Mouse (Mus musculus) adrenal gland, postnatal 14 days (tissue): ENCODE data around the gene Flad1. TPM values are rescaled to one million over a fixed set of nuclear protein-coding genes. Genes with fewer than 3 reads are reported as not detected.
"Not testable (repeated sequence)": the region's sequence is repeated elsewhere in the genome, so short reads cannot be mapped to it uniquely, and the experiment has no call there.

Source experiments
- DNase-seq: peaks from one replicate; pipeline ENCODE4 v3.0.0; 2021; ENCODE audit warnings: mixed read lengths
- total RNA-seq: library from RNA; stranded (reverse); gene quantifications from 2 replicates; pipeline ENCODE4 v1.2.3, GENCODE M21; 2021

The Flad1 gene
- total RNA-seq, 1 experiment from 2014 or later: 42.2 TPM

DNA sequence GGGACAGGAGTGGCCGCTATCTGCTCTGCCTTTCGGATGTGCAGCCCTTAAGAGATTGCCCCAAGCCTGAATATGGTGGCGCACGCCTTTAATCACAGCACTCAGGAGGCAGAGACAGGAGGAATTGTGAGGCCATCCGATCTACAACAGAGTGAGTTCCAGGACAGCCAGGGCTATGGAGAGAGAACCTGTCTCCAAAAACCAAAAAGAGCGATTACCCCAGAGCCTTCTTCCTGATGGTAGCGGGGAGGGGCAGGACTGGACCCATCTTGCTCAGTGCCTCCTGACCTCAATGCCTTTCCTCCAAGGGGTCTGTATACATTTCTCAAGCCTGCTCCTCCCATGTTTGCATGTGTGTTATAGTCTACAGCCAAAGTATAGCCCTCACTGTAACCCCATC is 17.4 kb upstream of the Flad1 start:
- DNase-seq: not testable (repeated sequence)

DNA sequence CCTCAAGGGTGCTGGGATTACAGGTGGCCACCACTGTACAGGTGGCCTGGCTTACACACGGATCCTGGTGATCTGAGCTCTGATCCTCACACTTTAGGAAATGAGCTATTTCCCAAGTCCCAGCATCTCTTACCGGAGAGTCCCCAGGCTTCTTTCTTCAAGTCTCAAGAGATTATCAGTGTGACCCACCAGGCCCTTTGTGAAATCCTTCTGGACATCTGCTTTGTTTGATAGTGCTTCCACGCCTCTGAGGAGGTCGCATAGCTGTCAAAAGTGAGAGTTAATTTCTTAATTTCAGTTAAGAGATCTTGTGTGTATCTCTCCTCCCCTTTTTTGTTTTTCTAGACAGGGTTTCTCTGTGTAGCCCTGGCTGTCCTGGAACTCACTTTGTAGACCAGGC is 14.2 kb upstream of the Flad1 start:
- no peak for DNase-seq

DNA sequence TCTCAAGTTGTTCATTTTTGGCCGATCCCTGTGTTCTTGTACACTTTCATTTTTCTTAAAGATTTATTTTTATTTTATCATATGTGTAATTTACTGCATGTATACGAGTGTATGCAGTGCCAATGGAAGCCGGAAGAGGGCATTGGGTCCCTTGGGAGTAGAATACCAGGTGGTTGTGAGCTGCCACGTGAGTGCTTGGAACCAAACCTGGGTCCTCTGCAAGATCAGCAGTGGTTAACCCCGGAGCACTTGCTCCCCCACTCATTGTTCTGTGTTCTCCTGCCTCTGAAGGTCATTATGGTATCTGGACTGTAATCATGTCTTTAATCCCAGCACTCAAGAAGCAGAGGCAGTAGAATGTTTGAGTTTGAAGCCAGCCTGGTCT is 13.5 kb upstream of the Flad1 start:
- DNase-seq: no peak

DNA sequence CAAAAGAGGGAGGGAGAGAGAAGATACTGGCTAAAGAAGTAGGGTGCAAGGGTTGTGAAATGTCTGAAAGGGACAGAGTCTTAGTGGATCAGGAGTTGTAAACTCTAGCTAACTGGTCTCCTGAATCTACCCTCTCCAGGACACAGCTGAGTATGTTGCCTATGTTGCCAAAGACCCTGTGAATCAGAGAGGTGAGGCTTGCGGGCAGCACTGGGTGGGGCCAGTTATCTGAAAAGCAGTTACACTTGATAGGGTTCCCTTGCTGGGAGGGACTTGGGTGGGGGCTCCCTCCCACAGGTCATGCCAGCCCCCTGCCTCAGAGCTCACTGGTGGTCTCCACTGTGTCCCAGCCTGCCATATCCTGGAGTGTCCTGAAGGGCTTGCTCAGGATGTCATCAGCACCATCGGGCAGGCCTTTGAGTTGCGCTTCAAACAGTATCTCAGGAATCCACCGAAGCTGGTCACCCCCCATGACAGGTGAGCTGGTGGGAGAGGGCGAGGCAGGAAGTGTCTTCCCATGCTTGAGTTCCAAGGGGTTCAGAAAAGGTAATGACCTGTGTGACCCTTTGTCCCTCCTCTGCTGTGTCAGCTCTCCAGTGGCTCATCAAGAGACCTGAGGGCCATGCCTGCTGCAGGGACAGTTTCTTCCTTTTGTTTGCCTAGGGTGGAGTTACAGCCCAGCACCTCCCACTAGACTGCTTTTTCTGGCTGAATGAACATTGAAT is 12.9 kb upstream of the Flad1 start:
- no peak for DNase-seq

DNA sequence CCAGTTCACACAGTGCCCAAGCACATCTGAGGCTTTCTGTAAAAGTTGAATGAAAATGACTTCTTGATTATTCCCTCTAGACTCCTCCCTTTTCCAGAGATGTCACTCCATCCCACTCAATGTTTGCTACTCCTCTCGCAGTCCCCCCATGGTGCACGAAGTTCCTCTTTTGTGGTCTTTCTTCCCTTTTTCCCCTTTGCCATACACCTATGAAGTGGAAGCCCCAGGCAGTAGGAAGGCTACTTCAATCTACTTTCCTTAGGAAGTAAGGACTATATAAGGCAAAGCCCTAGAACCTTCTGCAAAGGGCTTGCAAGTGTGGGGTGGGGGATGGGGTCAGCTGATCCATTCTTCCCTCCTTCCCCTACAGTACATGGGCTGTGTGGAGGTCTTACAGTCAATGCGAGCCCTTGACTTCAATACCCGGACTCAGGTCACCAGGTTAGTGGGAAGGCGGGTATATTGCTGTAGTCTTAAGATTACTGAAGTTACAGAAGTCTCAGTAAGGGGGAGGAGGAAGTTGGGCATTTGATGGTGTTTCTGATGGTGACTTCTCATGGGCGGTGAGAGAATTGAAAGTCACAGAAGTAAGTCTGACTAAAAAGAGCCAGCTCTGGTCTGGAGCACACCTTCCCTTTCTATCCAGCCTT is 11.0 kb upstream of the Flad1 start:
- DNase-seq: no peak

DNA sequence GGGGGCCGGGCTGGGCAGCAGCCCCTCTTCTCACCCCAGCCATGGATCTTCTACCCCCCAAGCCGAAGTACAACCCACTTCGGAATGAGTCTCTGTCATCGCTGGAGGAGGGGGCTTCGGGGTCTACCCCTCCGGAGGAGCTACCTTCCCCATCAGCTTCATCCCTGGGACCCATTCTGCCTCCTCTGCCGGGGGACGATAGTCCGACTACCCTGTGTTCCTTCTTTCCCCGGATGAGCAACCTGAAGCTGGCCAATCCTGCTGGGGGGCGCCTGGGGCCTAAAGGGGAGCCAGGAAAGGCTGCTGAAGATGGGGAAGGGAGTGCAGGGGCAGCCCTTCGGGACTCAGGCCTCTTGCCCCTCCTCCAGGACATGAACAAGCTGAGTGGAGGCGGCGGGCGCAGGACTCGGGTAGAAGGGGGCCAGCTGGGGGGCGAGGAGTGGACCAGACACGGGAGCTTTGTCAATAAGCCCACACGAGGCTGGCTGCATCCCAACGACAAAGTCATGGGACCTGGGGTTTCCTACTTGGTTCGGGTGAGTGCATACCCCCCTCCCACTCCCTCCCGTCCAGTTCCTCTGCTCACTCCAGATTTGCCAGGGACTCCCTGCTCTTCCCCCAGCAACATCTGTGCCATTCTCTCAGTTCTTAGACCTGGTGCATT is 10.3 kb upstream of the Flad1 start:
- peak; percentile 31 for DNase-seq

DNA sequence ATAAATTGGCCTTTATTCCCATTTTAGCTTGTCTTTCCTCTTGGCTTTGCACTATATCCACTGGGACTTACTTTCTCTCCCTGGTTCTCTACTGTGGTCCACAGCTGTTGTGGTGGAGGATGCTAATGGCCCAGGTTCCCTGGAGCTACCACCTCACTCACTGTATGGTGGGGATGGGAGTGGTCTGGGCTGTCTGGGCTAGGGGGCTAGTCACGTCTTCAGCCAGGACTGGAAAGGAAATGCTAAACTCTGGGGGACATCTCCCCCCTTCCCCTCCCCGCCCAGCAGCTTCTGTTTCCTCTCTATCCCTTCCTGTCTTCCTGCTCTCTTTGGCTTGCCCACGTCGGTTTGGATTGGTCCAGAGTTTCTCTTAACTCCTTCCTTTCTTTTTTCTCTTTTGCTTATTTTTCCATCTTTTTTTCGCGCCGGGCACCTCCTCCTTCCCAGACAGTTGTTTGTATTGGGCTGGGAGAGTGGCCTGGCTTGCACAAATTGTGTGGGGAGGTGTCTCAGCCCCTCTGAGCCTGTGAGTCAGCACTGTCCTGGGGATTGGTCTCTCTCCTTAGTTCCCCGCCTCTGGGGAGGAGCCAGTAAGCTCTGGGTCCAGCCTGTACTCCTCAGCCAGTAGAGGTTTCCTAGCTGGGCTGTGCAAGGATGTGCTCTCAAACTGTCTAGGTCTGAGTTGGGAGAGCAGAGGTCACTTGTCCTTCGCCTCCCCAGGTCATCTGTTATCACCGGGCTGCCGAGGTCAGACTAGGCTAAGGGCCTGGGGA is 9.5 kb upstream of the Flad1 start:
- DNase-seq: peak; percentile 91

DNA sequence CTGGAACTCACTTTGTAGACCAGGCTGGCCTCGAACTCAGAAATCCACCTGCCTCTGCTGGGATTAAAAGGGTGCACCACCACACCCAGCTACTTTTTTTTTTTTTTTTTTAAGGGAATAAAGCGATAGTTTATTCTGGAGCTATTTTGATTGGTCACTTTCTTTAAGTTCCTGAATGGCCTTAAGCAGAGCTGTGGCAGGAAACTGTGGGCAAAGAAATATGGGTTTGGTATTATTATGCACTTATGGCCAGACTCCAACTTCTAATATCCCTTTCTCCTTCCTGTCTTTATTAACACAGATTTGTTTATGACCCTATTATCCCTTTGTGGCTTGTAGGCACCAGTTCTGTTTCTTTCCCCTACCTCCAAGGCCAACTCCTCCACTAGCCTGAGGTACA is 8.8 kb upstream of the Flad1 start:
- DNase-seq: no peak

DNA sequence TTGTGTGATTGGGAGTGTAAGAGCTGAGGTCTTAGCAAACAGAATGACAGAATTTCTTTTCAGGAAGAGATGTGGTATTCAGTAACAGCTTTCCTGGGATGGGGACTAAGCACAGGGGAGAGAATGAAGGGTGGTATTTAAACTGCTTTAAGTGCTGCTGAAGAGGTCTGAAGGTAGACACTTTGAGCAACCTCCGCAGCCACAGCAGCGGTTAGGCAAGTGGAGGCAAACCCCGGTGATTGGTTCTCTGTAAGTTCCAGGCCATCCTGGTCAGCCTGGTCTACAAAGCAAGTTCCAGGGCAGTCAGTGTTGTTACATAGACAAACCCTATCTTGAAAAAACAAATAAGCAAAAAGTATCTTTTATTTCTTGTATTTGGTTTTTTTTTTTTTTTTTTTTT is 8.3 kb upstream of the Flad1 start:
- no peak for DNase-seq

DNA sequence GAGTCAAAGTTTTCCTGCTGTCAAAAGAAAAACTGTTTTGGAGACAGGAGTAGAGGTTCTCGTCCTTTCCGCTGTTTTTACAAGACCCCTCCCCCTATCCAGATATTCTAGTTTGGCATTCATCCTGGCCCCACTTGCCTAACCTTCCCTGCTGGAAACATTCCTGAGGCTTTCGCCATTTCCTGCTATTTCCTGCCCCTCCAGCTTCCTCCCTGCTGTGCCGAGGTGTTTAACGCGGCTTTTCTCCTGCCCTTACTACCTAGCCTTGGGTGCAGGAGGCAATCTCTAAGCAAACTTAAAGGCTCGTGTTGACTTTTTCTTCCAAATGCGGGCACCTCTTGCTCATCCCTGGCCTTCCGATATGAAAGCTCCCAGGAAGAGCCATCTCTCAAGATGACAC is 7.9 kb upstream of the Flad1 start:
- peak; percentile 79 for DNase-seq

DNA sequence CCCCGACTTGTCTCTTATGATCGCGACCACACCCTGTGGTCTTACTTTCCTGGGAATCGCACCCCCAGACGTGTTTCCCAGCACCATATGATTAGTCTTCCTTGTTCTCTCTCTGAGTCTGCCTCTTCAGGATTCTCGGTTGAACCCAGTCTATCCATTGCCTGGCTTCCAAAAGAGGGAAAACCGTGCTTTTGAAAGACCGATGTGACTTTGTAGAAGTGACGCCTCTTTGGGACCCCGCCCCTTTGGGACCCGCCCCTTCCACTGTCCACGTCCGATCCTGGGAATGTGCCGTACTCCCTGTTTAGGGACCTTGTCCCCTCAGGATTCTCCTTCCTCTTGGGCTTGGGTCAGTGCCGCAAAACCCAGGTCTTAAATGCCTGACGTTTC is 7.2 kb upstream of the Flad1 start:
- DNase-seq: peak; percentile 93

DNA sequence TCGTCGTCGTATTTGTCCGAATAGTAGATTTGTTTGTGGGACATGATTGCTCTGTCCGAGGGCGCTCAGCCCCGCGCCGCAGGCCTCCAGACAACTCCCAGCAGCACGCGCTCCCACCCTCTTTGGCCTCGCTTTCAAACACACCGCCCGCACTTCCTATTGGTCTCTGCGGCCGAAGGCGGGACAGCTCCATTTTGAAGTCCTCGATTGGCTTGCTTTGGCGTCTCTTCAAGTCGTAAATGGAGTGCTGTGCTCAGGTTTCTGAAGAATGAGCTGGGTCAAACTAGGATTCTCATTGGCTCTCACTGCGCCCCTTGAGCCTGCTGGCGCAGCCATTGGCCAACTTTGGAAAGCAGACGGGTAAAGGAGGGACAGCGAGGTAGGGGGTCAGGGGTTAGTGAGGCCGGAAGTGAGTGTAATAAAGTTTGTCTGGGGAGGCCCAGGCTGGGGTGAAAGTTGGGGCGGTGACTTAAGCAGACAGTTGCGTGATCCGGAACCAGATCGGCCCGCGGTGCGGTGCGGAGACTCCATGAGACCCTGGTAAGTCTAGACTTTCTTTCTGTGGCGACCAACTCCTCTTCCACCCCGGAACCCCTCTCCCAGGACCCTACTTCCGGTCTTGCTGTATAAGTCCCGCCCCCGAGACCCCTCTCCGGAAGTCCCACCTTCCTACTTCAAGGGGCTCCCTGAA is 6.6 kb upstream of the Flad1 start, which contains the start of the genes Cks1b and Shc1:
Gene Cks1b (minus strand): TSS at position 214 of the 691 bp plus-strand sequence.
Gene Shc1 (plus strand): TSS at position 274 of the 691 bp plus-strand sequence.
- peak; percentile 95 for DNase-seq

DNA sequence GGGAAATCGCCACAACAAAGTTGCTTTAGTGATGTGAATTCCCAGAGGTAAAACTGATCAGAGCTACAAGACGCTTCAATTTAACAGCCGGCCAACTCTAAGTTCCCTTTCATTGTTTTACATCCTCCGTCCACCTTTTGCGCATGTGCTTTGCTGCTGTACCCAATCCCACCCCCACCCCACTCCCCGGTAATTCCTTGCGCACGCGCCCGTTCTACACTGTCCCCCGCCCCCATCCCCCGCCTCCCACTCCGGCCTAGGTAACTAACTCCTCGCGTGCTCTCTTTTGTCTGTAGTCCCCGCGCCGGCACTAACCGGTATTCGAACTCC is 6.1 kb upstream of the Flad1 start:
- DNase-seq: no peak

DNA sequence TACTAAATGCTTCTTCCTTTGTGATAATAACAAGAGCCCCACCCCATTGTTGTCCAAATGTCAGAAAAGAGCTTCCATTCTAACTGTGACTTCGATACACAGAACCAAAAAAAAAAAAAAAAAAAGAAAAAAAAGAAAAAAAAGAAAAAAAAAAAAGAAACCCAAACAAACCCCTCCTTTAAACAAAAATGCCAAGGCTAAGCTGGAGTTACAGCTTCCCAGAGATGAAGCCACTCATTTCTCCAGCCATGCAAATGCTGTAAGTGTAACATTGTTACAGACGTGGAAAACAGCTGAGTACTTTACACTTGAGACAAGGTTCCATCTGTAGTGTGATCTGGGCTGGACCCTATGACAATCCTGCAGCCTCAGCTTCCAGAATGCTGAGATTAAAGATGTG is 5.5 kb upstream of the Flad1 start:
- DNase-seq: no peak

DNA sequence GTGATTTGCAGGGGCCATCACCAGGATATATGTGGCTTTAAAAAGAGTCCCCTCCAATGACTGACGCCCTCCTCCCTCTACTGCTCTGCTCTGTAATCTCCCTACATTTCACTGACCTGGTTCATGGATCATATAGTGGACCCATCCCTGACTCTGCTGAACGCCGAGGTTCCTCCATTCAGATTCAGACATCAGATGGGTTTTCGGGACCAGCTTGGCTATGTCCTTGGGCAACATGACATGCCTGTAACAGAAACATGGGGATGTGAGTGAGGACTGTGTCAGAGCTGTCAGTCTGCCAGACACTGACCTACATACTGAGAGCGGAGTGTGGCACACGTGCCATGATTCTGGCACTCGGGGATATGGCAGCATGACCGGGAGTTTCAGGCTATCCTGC is 4.5 kb upstream of the Flad1 start:
- DNase-seq: no peak

DNA sequence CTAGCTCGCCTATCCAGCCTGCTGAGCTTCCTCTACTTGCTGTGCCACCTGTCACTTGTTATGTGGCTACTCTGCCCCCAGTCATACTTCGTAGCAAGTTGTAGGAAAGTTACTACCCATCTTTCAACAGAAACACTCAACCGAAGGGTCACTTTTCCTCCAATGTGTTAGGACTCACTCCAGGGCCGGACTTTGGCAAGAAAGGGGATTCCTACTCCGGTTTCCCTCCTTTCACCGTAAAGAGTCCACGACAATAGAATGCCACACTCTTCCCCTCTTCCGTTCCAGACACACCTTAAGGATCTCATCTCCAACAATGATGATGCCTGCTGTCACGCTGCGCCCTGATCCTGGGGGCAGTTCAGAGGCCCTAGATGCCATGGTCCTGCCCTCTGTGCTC is 806 bp downstream of the Flad1 start:
- no peak for DNase-seq

DNA sequence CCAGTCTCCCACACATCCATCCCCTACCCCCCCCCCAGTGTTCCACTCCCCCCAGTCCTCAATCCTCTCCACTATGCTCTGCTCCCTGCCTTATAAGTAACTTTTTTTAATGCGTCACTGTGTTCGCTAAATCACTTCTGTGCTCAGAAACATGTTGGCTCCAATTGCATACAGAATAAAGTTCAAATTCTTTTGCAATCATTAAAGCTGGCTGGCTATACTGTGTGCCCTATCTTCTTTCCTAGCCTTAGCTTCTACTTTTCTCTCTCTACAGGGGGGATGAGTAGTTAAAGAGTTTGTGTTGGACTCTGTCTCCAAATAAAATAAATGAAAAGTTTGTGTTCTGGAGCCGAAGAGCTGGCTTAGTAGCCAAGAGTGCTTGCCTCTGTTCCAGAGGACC is 2.0 kb downstream of the Flad1 start:
- no peak for DNase-seq

DNA sequence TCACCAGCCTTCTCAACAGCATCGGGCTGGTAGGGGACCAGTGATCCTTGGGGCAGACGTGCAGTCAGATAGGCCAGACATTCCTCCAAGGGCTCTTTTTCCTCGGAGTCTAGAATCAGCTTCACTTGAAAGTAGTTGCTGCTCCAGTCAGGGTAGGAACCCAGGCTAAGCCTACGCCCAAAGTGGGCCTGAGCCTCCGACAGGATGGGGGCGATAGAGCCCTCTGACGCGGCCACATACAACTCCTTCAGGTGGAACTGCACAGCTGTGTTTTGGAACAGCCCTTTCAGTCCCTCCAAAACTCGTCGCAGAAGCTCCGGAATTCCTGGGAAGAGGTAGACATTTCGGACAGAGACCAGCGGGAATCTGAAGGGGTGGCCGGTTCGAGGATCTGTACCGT is 3.2 kb downstream of the Flad1 start:
- no peak for DNase-seq

DNA sequence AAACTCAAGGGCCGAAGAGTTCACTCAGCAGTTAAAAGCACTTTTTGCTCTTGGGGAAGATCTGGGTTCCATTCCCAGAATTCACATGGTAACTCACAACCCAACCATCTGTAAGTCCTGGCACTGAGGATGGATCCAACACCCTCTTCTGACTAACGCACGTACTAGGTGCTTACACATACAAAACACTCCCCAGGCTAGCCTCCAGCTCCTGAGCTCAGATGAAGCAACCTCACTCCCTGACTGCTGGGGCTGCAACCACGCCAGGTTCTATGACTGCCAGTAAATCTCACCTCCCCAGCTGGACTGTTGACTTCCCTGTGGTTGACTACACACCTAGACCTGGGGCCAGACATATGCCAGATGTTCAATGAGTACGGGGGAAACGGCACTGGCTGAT is 4.8 kb downstream of the Flad1 start:
- no peak for DNase-seq

DNA sequence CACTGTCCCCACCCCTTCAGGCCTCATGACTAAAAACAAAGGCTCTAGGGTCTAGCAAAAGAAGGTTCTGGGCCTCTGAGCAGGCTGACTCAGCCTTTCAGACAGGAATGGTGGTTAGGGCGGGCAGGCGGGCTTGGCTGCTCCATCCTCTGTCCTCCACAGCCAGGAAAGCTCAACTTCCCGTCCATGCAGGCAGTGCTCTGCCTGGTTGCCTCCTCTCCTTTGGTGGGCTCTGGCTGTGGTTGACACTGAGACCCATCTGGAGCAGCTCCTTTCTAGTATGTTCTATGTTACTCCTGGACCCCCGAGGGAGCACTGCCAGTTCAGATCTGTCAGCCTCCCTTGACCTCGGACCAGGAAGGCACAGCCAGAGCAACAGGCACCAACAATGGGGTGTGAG is 9.0 kb downstream of the Flad1 start, which contains the start of gene Lenep:
Gene Lenep (minus strand): TSS at position 101 of the 400 bp plus-strand sequence.
- DNase-seq: no peak

DNA sequence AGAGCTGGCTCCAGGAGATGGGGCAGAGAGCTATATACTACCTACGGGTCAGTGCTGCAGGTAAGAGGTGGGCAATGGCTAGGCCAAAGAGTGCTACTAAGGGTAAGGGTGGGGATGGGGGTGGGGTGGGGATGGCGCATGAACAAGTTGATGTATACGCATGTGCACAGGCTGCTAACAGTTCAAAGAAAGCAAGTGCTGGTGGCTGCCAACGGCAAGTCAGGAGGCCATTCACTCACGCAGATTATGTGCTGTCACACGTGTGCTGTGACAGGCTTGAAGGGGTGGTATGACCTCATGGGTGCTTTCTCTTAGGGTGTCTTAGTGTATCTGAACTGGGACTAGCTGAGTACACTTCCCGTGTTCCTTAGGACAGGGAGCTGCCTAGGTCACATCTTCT is 10.3 kb downstream of the Flad1 start:
- DNase-seq: no peak

DNA sequence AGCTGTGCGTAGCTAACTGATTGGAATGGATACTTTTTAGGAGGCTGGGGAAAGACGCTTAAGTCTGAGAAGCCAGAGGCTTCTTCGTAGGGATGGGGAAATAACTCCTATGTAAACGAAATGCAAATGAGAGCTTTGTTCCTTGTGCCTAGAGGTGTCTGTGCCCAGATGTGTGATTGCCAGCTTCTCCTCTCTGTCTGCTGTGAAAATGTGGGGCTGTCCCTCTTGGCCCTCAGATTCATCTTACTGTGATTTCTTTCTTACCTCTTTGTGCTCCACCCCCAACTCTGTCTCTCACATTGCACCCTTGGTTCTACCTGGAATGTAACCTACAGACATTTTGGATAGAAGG is 15.0 kb downstream of the Flad1 start:
- no peak for DNase-seq
